Mouse (Mus musculus) stomach, embryonic 15.5 days (tissue): ENCODE data around the gene Rcor2. TPM values are rescaled to one million over a fixed set of nuclear protein-coding genes. Genes with fewer than 3 reads are reported as not detected.

Source experiments
- ATAC-seq: fragments of 200-750 bp; cut with Nextera tagmentation; 2 replicates; pipeline ENCODE4 v1.8.0; 2017; ENCODE audit warnings: low read depth, moderate number of reproducible peaks, moderate TSS enrichment; ENCODE audit not compliant: insufficient read depth, low FRiP score
- H3K27ac ChIP-seq: fragments of 300-500 bp; sonication (generic); 2 replicates; pipeline ENCODE4 v1.5.1; 2015; ENCODE audit warnings: mild to moderate bottlenecking, inconsistent platforms
- H3K27me3 ChIP-seq: fragments of 300-500 bp; sonication (generic); replicated peaks from 2 replicates; pipeline ENCODE4 v1.6.1; 2015; ENCODE audit warnings: inconsistent platforms
- H3K36me3 ChIP-seq: fragments of 300-500 bp; sonication (generic); 2 replicates; pipeline ENCODE4 v1.6.1; 2015; ENCODE audit warnings: inconsistent platforms
- H3K4me1 ChIP-seq: fragments of 300-500 bp; sonication (generic); 2 replicates; pipeline ENCODE4 v1.6.1; 2015; ENCODE audit warnings: inconsistent platforms
- H3K4me2 ChIP-seq: fragments of 300-500 bp; sonication (generic); 2 replicates; pipeline ENCODE4 v1.6.1; 2015; ENCODE audit warnings: mild to moderate bottlenecking, inconsistent platforms
- H3K4me3 ChIP-seq: fragments of 300-500 bp; sonication (generic); replicated peaks from 2 replicates; pipeline ENCODE4 v1.5.1; 2015; ENCODE audit warnings: inconsistent platforms
- H3K9ac ChIP-seq: fragments of 300-500 bp; sonication (generic); 2 replicates; pipeline ENCODE4 v1.6.1; 2015; ENCODE audit warnings: inconsistent platforms
- H3K9me3 ChIP-seq: fragments of 300-500 bp; sonication (generic); 2 replicates; pipeline ENCODE4 v1.6.1; 2016; ENCODE audit warnings: inconsistent platforms
- WGBS: fragments of 180-500 bp; shearing (Covaris S2); methylation state at CpG from one replicate; pipeline ENCODE4 v1.1.7; 2015; 5-methylcytosine and 5-hydroxymethylcytosine counted together
- polyA plus RNA-seq: library from polyadenylated mRNA; unstranded; fragments of >200 nt; fragmentation: Nextera tagmentation; extraction: Ambion mirVana; gene quantifications from 2 replicates; pipeline ENCODE4 v1.2.1, GENCODE M21; 2015

Gene Rcor2
- polyA plus RNA-seq, 1 experiment from 2014 or later = 13.4 TPM

- 67% methylated on average over 8 of the region's 8 CpGs for WGBS
- H3K27me3 ChIP-seq = no peaks in the 10 kb centered on the region
Observed at GRCm38 (mm10) chr19:7314976-7315586, 48.0 kb downstream of the Rcor2 start.

GRCm38 (mm10) chr19:7315587-7315984 lies 48.5 kb downstream of the Rcor2 start:
- 86% methylated on average over 4 of the region's 4 CpGs for WGBS
- no peak overlapping the region; the same call in 1 of the 2 replicates for H3K27ac ChIP-seq

More at GRCm38 (mm10) chr19:7314976-7315586, 48.0 kb downstream of the Rcor2 start:
- Histone ChIP-seq H3K36me3 (no peaks in the 10 kb centered on the region), H3K9me3 (no peaks in the 10 kb centered on the region), H3K4me2 (no peak overlapping the region), H3K9ac (no peak overlapping the region), H3K4me3 (no peak overlapping the region), H3K4me1 (peaks cover 32% of the 10 kb centered on the region), H3K27ac (no peak overlapping the region; the same call in 1 of the 2 replicates)
- ATAC-seq = no peak

GRCm38 (mm10) chr19:7316822-7317221 lies 49.7 kb downstream of the Rcor2 start:
- H3K4me2 ChIP-seq = no peak overlapping the region
- ATAC-seq = no peak
- H3K36me3 ChIP-seq = no peaks in the 10 kb centered on the region
- no peaks in the 10 kb centered on the region for H3K9me3 ChIP-seq
- H3K9ac ChIP-seq = no peak overlapping the region
- no peak overlapping the region for H3K27ac ChIP-seq
- H3K27me3 ChIP-seq = no peaks in the 10 kb centered on the region
- peaks cover 16% of the 10 kb centered on the region for H3K4me1 ChIP-seq
- no peak overlapping the region for H3K4me3 ChIP-seq
- WGBS = 66% methylated on average over 4 of the region's 4 CpGs

More at GRCm38 (mm10) chr19:7315587-7315984, 48.5 kb downstream of the Rcor2 start:
- ATAC-seq = no peak
- Histone ChIP-seq H3K36me3 (no peaks in the 10 kb centered on the region), H3K27me3 (no peaks in the 10 kb centered on the region), H3K4me2 (no peak overlapping the region), H3K9me3 (no peaks in the 10 kb centered on the region), H3K4me1 (peaks cover 27% of the 10 kb centered on the region), H3K9ac (no peak overlapping the region), H3K4me3 (no peak overlapping the region)

GRCm38 (mm10) chr19:7317716-7318115 lies 50.6 kb downstream of the Rcor2 start:
- Histone ChIP-seq H3K9ac (no peak overlapping the region), H3K9me3 (no peaks in the 10 kb centered on the region), H3K36me3 (no peaks in the 10 kb centered on the region), H3K27me3 (no peaks in the 10 kb centered on the region), H3K4me1 (peaks cover 16% of the 10 kb centered on the region), H3K4me2 (no peak overlapping the region), H3K27ac (no peak overlapping the region), H3K4me3 (no peak overlapping the region)
- 78% methylated on average over 4 of the region's 4 CpGs for WGBS
- no peak for ATAC-seq

- no peaks in the 10 kb centered on the region for H3K9me3 ChIP-seq
- no peak for ATAC-seq
Observed at GRCm38 (mm10) chr19:7320181-7320580, 53.1 kb downstream of the Rcor2 start.

GRCm38 (mm10) chr19:7321391-7321790 lies 54.3 kb downstream of the Rcor2 start:
- H3K27me3 ChIP-seq = no peaks in the 10 kb centered on the region
- H3K4me1 ChIP-seq = 0 out of 2 replicates have a peak, but pooled peaks cover 3% of the 10 kb centered on the region
- no peak overlapping the region for H3K4me3 ChIP-seq
- no peak overlapping the region for H3K9ac ChIP-seq
- ATAC-seq = no peak
- 86% methylated on average over 3 of the region's 3 CpGs for WGBS
- no peak overlapping the region for H3K27ac ChIP-seq
- H3K9me3 ChIP-seq = no peaks in the 10 kb centered on the region
- H3K36me3 ChIP-seq = no peaks in the 10 kb centered on the region
- no peak overlapping the region for H3K4me2 ChIP-seq

More at GRCm38 (mm10) chr19:7320181-7320580, 53.1 kb downstream of the Rcor2 start:
- Histone ChIP-seq H3K4me2 (no peak overlapping the region), H3K4me1 (peaks cover 4% of the 10 kb centered on the region; the same call in 1 of the 2 replicates), H3K36me3 (no peaks in the 10 kb centered on the region), H3K9ac (no peak overlapping the region), H3K27ac (no peak overlapping the region), H3K27me3 (no peaks in the 10 kb centered on the region), H3K4me3 (no peak overlapping the region)
- WGBS = 52% methylated on average over 2 of the region's 2 CpGs

Other genes with a start within 250 kb of the Rcor2 start
- 14.0 and 16.2 TPM in 2 replicates for gene Fermt3, start 247.9 kb upstream of the Rcor2 start, polyA plus RNA-seq
- gene Stip1, start 227.4 kb upstream of the Rcor2 start, polyA plus RNA-seq = 185 and 219 TPM in 2 replicates
- 11.7 and 13.3 TPM in 2 replicates for gene Macrod1, start 210.5 kb upstream of the Rcor2 start, polyA plus RNA-seq
- 3.5 and 4.2 TPM in 2 replicates for gene Flrt1, start 161.6 kb upstream of the Rcor2 start, polyA plus RNA-seq
- 163 and 169 TPM in 2 replicates for gene Otub1, start 61.0 kb upstream of the Rcor2 start, polyA plus RNA-seq
- 988 and 1,377 TPM in 2 replicates for gene Cox8a, start 49.7 kb upstream of the Rcor2 start, polyA plus RNA-seq
- 47.0 and 51.6 TPM in 2 replicates for gene Naa40, start 26.1 kb upstream of the Rcor2 start, polyA plus RNA-seq
- 55.7 and 57.7 TPM in 2 replicates for gene Mark2, start 74.5 kb downstream of the Rcor2 start, polyA plus RNA-seq
- 22.5 and 22.8 TPM in 2 replicates for gene Spindoc, start 115.7 kb downstream of the Rcor2 start, polyA plus RNA-seq
- gene 2700081O15Rik, start 150.3 kb downstream of the Rcor2 start, polyA plus RNA-seq = 6.5 and 7.5 TPM in 2 replicates
- 140 and 149 TPM in 2 replicates for gene Rtn3, start 216.0 kb downstream of the Rcor2 start, polyA plus RNA-seq
- gene Atl3, start 226.7 kb downstream of the Rcor2 start, polyA plus RNA-seq = 17.1 and 17.4 TPM in 2 replicates